Mouse (Mus musculus) cerebral cortex, adult 2 months (tissue): ENCODE data around the gene Serpinf1.

Experiments used
- WGBS: fragments of 180-500 bp; shearing (Covaris S2); methylation state at CpG from one replicate; pipeline ENCODE4 v1.1.7; 2018; 5-methylcytosine and 5-hydroxymethylcytosine counted together

Gene Serpinf1

GRCm38 (mm10) chr11:75423091-75423490 lies 590 bp upstream of the Serpinf1 start:
- WGBS, result 99% methylated on average over 3 of the region's 3 CpGs

DNA sequence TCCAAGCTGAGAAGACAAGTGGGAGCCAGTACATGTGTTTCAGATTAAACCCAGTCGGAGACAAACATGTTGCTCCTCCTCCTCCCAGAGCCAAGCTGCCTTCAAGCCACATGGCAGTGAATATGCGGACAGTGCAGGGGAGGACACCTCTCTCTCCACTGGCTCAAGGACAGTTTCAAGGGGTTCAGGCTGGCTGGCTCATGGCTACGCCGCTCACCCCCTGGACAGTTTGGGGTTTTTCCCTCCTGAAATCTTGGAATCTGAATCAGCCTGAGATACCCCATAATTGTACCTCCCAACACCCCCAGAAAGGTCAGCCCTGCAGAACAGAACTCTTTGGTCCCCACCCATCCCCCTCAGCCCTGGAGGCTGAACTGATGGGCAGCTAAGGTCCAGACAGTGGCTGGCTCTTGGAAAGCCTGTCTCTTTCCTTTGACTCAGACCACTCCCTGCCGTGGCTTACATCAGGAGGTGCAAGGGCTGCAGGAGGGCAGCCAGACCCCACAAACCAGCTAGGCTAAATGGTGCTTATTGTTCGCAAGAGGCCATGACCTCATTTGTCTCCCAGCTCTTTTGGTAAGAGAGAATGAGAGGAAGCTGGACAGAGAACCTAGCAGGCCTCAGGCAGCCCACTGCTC lies 1.0 kb downstream of the Serpinf1 start:
- 60% methylated on average over 6 of the region's 6 CpGs for WGBS

GRCm38 (mm10) chr11:75420810-75421374 lies 1.6 kb downstream of the Serpinf1 start:
- WGBS, result 62% methylated on average over 5 of the region's 5 CpGs

DNA sequence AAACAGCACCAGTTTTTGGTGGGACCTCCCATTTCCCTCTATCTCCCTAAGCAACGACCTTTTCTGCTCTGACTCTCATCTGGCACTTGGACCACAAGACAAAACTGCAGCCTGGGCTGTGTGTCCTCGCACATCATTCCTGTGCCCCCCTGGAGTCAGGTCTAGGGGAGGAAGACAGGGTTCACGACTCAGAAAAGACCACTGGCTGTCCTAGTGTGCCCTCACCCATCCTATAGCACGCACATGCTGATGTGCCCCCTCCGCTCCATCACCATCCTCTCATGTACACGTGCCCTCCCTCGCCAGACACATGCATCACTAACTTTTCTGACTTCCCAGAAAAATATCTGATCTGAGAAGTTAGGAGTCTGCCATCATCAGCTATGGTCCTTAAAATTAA lies 2.5 kb downstream of the Serpinf1 start:
- 88% methylated on average over 7 of the region's 7 CpGs for WGBS

GRCm38 (mm10) chr11:75415994-75416393 lies 6.5 kb downstream of the Serpinf1 start:
- 88% methylated on average over 13 of the region's 13 CpGs for WGBS

DNA sequence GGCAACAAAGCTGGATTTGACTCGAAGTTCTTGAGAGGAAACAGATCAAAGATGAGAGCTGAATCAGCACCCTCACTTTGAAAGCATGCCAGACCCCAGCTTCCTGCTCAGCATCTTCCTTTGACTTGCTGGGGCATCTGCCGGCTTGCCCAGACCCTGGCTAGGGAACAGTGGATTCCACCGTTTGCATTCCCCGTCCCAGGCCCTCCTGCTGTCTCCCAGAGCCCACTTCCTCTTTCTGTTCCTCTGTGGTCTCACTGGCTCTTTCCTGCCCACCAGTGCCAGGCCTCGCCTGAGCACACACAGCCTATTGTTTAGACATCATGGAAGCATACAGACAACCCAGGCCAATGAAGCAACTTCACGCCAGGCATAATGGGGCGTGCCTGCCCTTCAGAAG lies 7.4 kb downstream of the Serpinf1 start:
- 43% methylated on average over 7 of the region's 7 CpGs for WGBS

GRCm38 (mm10) chr11:75410591-75410990 lies 11.9 kb downstream of the Serpinf1 start:
- 94% methylated on average over 7 of the region's 7 CpGs for WGBS

- WGBS, result 82% methylated on average over 17 of the region's 17 CpGs
Observed at GRCm38 (mm10) chr11:75409679-75410575, 12.6 kb downstream of the Serpinf1 start.

GRCm38 (mm10) chr11:75406865-75407264 lies 15.6 kb downstream of the Serpinf1 start:
- WGBS, result 62% methylated on average over 3 of the region's 3 CpGs

- WGBS, result 72% methylated on average over 4 of the region's 4 CpGs
Observed at GRCm38 (mm10) chr11:75406104-75406503, 16.4 kb downstream of the Serpinf1 start.

- 94% methylated on average over 6 of the region's 6 CpGs for WGBS
Observed at GRCm38 (mm10) chr11:75404801-75405200, 17.7 kb downstream of the Serpinf1 start.

GRCm38 (mm10) chr11:75403301-75404052 lies 19.0 kb downstream of the Serpinf1 start:
- 81% methylated on average over 6 of the region's 6 CpGs for WGBS

- WGBS, result 31% methylated on average over 5 of the region's 5 CpGs
Observed at GRCm38 (mm10) chr11:75402271-75402690, 20.2 kb downstream of the Serpinf1 start.

DNA sequence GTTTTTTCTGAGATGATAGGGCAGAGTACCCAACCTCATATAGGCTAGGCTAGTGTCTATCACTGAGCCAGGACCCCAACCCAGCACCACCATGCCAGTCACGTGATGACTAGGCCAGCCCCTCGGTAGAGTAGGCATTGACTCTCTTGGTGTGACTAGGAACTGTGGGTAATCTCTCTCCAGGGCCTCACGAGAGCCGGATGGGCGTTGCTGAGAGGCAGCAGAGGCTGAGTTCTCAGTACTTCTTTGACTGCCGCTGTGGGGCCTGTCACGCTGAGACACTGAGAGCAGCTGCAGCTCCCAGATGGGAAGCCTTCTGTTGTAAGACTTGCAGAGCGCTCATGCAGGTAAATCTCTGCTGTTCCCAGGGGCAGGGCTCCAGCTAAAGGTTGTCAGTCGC lies 22.4 kb downstream of the Serpinf1 start:
- WGBS, result 70% methylated on average over 9 of the region's 9 CpGs

- 59% methylated on average over 11 of the region's 11 CpGs for WGBS
Observed at GRCm38 (mm10) chr11:75399411-75399841, 23.1 kb downstream of the Serpinf1 start.

DNA sequence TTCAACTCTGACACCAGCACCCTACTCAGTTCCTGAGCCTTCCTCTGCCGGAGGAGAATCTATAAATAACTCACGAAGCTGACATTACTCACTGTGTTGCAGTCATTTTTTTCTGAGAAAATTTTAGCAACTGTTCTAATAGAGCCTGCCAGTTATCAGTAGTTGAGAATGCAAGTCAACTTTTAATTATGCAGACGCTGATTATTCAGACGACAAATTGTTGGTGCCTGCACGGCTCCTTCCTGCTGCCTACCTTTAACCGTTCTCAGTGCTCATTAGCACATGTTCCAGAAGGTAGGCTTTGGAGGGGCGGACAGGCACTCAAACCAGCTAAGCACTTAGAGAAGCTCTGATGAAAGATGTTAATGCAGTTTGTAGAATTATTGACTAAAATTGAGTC lies 25.0 kb downstream of the Serpinf1 start:
- 46% methylated on average over 7 of the region's 7 CpGs for WGBS

- 72% methylated on average over 1 of the region's 1 CpGs for WGBS
Observed at GRCm38 (mm10) chr11:75395611-75396010, 26.9 kb downstream of the Serpinf1 start.

DNA sequence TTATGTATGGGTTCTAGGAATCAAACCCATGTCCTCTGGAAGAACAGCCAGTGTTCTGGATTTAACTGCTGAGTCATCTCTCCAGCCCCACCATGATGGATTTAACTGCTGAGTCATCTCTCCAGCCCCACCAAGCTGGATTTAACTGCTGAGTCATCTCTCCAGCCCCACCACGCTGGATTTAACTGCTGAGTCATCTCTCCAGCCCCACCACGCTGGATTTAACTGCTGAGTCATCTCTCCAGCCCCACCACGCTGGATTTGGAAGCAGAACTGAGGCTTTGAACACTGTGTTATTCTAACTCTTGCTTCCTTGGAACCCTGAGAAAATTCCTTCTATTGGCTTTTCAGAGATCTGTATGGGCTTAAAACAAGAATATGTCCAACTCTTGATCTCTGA lies 39.0 kb downstream of the Serpinf1 start:
- WGBS, result 22% methylated on average over 3 of the region's 3 CpGs

DNA sequence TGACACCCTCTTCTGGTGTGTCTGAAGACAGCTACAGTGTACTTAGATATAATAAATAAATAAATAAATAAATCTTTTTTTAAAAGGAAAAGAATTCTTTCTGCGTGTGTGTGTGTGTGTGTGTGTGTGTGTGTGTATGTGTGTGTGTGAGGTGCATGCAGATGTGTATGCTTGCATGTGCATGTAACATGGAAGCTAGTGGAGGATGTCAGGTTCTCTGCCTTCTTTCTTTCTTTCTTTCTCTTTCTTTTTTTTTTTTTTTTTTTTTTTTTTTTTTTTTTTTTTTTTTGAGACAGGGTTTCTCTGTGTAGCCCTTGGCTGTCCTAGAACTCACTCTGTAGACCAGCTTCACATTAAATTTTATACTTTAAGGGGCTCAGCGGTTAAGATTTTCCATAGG lies 43.7 kb downstream of the Serpinf1 start:
- 95% methylated on average over 2 of the region's 2 CpGs for WGBS

DNA sequence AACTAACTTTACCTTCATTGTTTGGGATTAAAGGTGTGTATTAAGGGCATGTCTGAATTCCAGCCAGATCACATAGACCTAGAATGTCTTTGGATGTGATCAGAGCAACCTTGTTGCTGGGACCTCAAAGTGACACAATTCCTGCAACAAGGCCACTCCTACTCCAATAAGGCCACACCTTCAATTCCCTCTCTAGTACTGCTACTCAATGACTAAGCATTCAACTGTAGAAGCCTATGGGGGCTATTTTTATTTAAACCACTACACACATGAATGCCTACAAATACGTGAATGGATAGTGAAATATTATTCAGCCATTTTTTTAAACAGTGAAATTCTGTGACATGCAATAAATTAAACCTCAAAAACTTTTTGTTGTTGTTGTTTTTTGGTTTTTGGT lies 45.4 kb downstream of the Serpinf1 start:
- WGBS, result 91% methylated on average over 1 of the region's 1 CpGs
